Mouse (Mus musculus) myocyte (in vitro differentiated cells): Measurements from ENCODE around the gene Arhgap31. TPM values are rescaled to one million over a fixed set of nuclear protein-coding genes. Genes with fewer than 3 reads are reported as not detected.

Experiments used
- H3K27me3 ChIP-seq: one replicate; pipeline ENCODE4 v1.6.1; 2011; ENCODE audit not compliant: control insufficient read depth, insufficient read depth, insufficient read length
- H3K36me3 ChIP-seq: one replicate; pipeline ENCODE4 v1.6.1; 2011; ENCODE audit not compliant: control insufficient read depth, insufficient read depth
- H3K4me2 ChIP-seq: one replicate; pipeline ENCODE4 v1.6.1; 2011; ENCODE audit warnings: low read depth, control low read depth
- H3K4me3 ChIP-seq: one replicate; pipeline ENCODE4 v1.5.1; 2011; ENCODE audit warnings: mild to moderate bottlenecking, control low read depth, moderate library complexity
- H3K79me2 ChIP-seq: one replicate; pipeline ENCODE4 v1.6.1; 2011; ENCODE audit not compliant: control insufficient read depth, insufficient read depth
- H3ac ChIP-seq: one replicate; pipeline ENCODE4 v1.6.1; 2011; ENCODE audit not compliant: control insufficient read depth, insufficient read length
- CEBPB ChIP-seq: IDR thresholded peaks from 2 replicates; pipeline ENCODE4 v1.6.1; 2011; ENCODE audit warnings: mild to moderate bottlenecking, moderate library complexity; ENCODE audit not compliant: poor library complexity, insufficient read depth, severe bottlenecking
- E2F4 ChIP-seq: IDR thresholded peaks from one replicate; pipeline ENCODE4 v1.6.1; 2011; ENCODE audit warnings: mild to moderate bottlenecking, control low read depth, moderate library complexity; ENCODE audit not compliant: insufficient read depth
- MAX ChIP-seq: IDR thresholded peaks from one replicate; pipeline ENCODE4 v1.6.1; 2011; ENCODE audit warnings: low read depth, mild to moderate bottlenecking, control low read depth
- MYOD1 ChIP-seq, 3 experiments: IDR thresholded peaks; one replicate each; pipeline ENCODE4 v1.6.1; 2011; ENCODE audit warnings: control low read depth in 2 of 3, low read depth in 2 of 3, mild to moderate bottlenecking in 2 of 3, moderate library complexity in 1 of 3; ENCODE audit not compliant: insufficient read length in 2 of 3, control insufficient read depth in 1 of 3
- MYOG ChIP-seq, 3 experiments: IDR thresholded peaks; one replicate each; pipeline ENCODE4 v1.6.1; 2011; ENCODE audit warnings: control low read depth in 2 of 3, low read depth in 2 of 3, mild to moderate bottlenecking in 2 of 3; ENCODE audit not compliant: insufficient read length in 2 of 3, control insufficient read depth in 1 of 3, insufficient read depth in 1 of 3
- POLR2A ChIP-seq: IDR thresholded peaks from one replicate; pipeline ENCODE4 v1.6.1; 2011; ENCODE audit warnings: low read depth, mild to moderate bottlenecking, control low read depth, moderate library complexity; ENCODE audit not compliant: insufficient read length
- POLR2AphosphoS2 ChIP-seq: IDR thresholded peaks from one replicate; pipeline ENCODE4 v1.6.1; 2011; ENCODE audit warnings: low read depth, control low read depth; ENCODE audit not compliant: insufficient read length
- REST ChIP-seq: IDR thresholded peaks from one replicate; pipeline ENCODE4 v1.6.1; 2011; ENCODE audit warnings: mild to moderate bottlenecking, control low read depth, moderate library complexity; ENCODE audit not compliant: insufficient read depth, insufficient read length
- SRF ChIP-seq: IDR thresholded peaks from one replicate; pipeline ENCODE4 v1.6.1; 2011; ENCODE audit warnings: low read depth; ENCODE audit not compliant: control insufficient read depth, insufficient read length
- TCF12 ChIP-seq: IDR thresholded peaks from one replicate; pipeline ENCODE4 v1.6.1; 2011; ENCODE audit warnings: mild to moderate bottlenecking, control low read depth; ENCODE audit not compliant: poor library complexity, insufficient read depth, severe bottlenecking
- TCF3 ChIP-seq: IDR thresholded peaks from one replicate; pipeline ENCODE4 v1.6.1; 2011; ENCODE audit warnings: low read depth, control low read depth; ENCODE audit not compliant: insufficient read length
- USF1 ChIP-seq: IDR thresholded peaks from one replicate; pipeline ENCODE4 v1.6.1; 2011; ENCODE audit warnings: low read depth, mild to moderate bottlenecking, control low read depth, moderate library complexity
- polyA plus RNA-seq: library from polyadenylated mRNA; unstranded; fragments of >200 nt; fragmentation: generic; extraction: Trizol; gene quantifications from one replicate; pipeline ENCODE4 v1.2.1, GENCODE M21; 2012; ENCODE audit warnings: missing spikeins

Arhgap31 gene
- polyA plus RNA-seq, 1 experiment = 5.8 TPM

- no peaks in the 10 kb centered on the region for H3K27me3 ChIP-seq
- H3K79me2 ChIP-seq = no peaks in the 10 kb centered on the region
- peaks cover 3% of the 10 kb centered on the region for H3K36me3 ChIP-seq
- no peak overlapping the region for H3ac ChIP-seq
- TF ChIP-seq MAX = no peak
- TF ChIP-seq TCF12 = no peak
- TF ChIP-seq MYOD1 (IDR thresholded peaks at IDR 0.05; ENCODE audit: control insufficient read depth in 1 of 3, insufficient read length in 2 of 3, low read depth in 2 of 3) = no peak
- TF ChIP-seq USF1 = no peak
- no peak for TF ChIP-seq TCF3
- no peak for TF ChIP-seq E2F4
- no peak for TF ChIP-seq MYOG (IDR thresholded peaks at IDR 0.05; ENCODE audit: control insufficient read depth in 1 of 3, insufficient read depth in 1 of 3, insufficient read length in 2 of 3, low read depth in 2 of 3)
- no peak for TF ChIP-seq POLR2A
- TF ChIP-seq CEBPB = no peak
- no peak for TF ChIP-seq REST
- H3K4me2 ChIP-seq = no peak overlapping the region
- no peak overlapping the region for H3K4me3 ChIP-seq
Observed at GRCm38 (mm10) chr16:38598986-38599680, 113.9 kb downstream of the Arhgap31 start.

- Histone ChIP-seq H3ac (no peak overlapping the region), H3K4me3 (no peak overlapping the region), H3K79me2 (no peaks in the 10 kb centered on the region), H3K4me2 (no peak overlapping the region), H3K27me3 (no peaks in the 10 kb centered on the region), H3K36me3 (no peaks in the 10 kb centered on the region)
- TF ChIP-seq SRF = no peak
- TF ChIP-seq E2F4 = no peak
- no peak for TF ChIP-seq MYOG (IDR thresholded peaks at IDR 0.05; ENCODE audit: control insufficient read depth in 1 of 3, insufficient read depth in 1 of 3, insufficient read length in 2 of 3, low read depth in 2 of 3)
- TF ChIP-seq POLR2A = no peak
- no peak for TF ChIP-seq POLR2AphosphoS2
- no peak for TF ChIP-seq TCF12
- no peak for TF ChIP-seq TCF3
- TF ChIP-seq USF1 = no peak
- TF ChIP-seq MAX = no peak
- no peak for TF ChIP-seq CEBPB
Observed at GRCm38 (mm10) chr16:38596651-38597050, 116.4 kb downstream of the Arhgap31 start.

- Histone ChIP-seq H3ac (no peak overlapping the region), H3K36me3 (peaks cover 3% of the 10 kb centered on the region), H3K79me2 (no peaks in the 10 kb centered on the region), H3K4me2 (no peak overlapping the region), H3K4me3 (no peak overlapping the region), H3K27me3 (no peaks in the 10 kb centered on the region)
- TF ChIP-seq MAX = no peak
- TF ChIP-seq POLR2AphosphoS2 = peak; percentile 62
Observed at GRCm38 (mm10) chr16:38596099-38596498, 117.0 kb downstream of the Arhgap31 start.

- Histone ChIP-seq H3ac (no peak overlapping the region), H3K79me2 (no peaks in the 10 kb centered on the region), H3K4me3 (no peak overlapping the region), H3K36me3 (peaks cover 7% of the 10 kb centered on the region), H3K27me3 (no peaks in the 10 kb centered on the region), H3K4me2 (no peak overlapping the region)
- TF ChIP-seq REST (no peak), POLR2A (no peak), USF1 (no peak), CEBPB (no peak), MYOG (IDR thresholded peaks at IDR 0.05; ENCODE audit: control insufficient read depth in 1 of 3, insufficient read depth in 1 of 3, insufficient read length in 2 of 3, low read depth in 2 of 3) (no peak), MYOD1 (IDR thresholded peaks at IDR 0.05; ENCODE audit: control insufficient read depth in 1 of 3, insufficient read length in 2 of 3, low read depth in 2 of 3) (no peak), E2F4 (no peak), TCF12 (no peak), SRF (no peak), TCF3 (no peak), MAX (no peak), POLR2AphosphoS2 (no peak)
Observed at GRCm38 (mm10) chr16:38594435-38594834, 118.6 kb downstream of the Arhgap31 start.

GRCm38 (mm10) chr16:38592946-38593345 is 120.1 kb downstream of the Arhgap31 start:
- TF ChIP-seq USF1 = no peak
- TF ChIP-seq TCF3 = no peak
- no peak for TF ChIP-seq MYOD1 (IDR thresholded peaks at IDR 0.05; ENCODE audit: control insufficient read depth in 1 of 3, insufficient read length in 2 of 3, low read depth in 2 of 3)
- TF ChIP-seq REST = no peak
- TF ChIP-seq MYOG (IDR thresholded peaks at IDR 0.05; ENCODE audit: control insufficient read depth in 1 of 3, insufficient read depth in 1 of 3, insufficient read length in 2 of 3, low read depth in 2 of 3) = no peak
- TF ChIP-seq SRF = no peak
- no peak for TF ChIP-seq POLR2A
- TF ChIP-seq TCF12 = no peak
- TF ChIP-seq E2F4 = no peak
- no peak for TF ChIP-seq MAX
- TF ChIP-seq POLR2AphosphoS2 = no peak
- TF ChIP-seq CEBPB = no peak
- Histone ChIP-seq H3K36me3 (peaks cover 21% of the 10 kb centered on the region), H3K4me2 (no peak overlapping the region), H3K79me2 (no peaks in the 10 kb centered on the region), H3ac (no peak overlapping the region), H3K4me3 (no peak overlapping the region), H3K27me3 (no peaks in the 10 kb centered on the region)
